Mouse (Mus musculus): Measurements from ENCODE around the gene Stpg2.
"Not testable (repeated sequence)": the region's sequence is repeated elsewhere in the genome, so short reads cannot be mapped to it uniquely, and the experiment has no call there.

Gene Stpg2

GRCm38 (mm10) chr3:139419142-139419541, 213.6 kb downstream of the Stpg2 start:
- DNase-seq (ENCODE audit: low read depth): no peak

GRCm38 (mm10) chr3:139442170-139442569, 236.7 kb downstream of the Stpg2 start:
- no peak for DNase-seq (ENCODE audit: low read depth)

- DNase-seq (ENCODE audit: low read depth): no peak
Observed at GRCm38 (mm10) chr3:139495939-139496338, 290.4 kb downstream of the Stpg2 start.

- DNase-seq (ENCODE audit: low read depth): no peak
Observed at GRCm38 (mm10) chr3:139502216-139502615, 296.7 kb downstream of the Stpg2 start.

GRCm38 (mm10) chr3:139509275-139509985, 303.9 kb downstream of the Stpg2 start:
- DNase-seq (ENCODE audit: low read depth): peak; percentile 23

- no peak for DNase-seq (ENCODE audit: low read depth)
Observed at GRCm38 (mm10) chr3:139578496-139578895, 373.0 kb downstream of the Stpg2 start.

GRCm38 (mm10) chr3:139581298-139581697, 375.8 kb downstream of the Stpg2 start:
- DNase-seq (ENCODE audit: low read depth): no peak

- no peak for DNase-seq (ENCODE audit: low read depth)
Observed at GRCm38 (mm10) chr3:139599508-139599907, 394.0 kb downstream of the Stpg2 start.

GRCm38 (mm10) chr3:139608267-139608666, 402.8 kb downstream of the Stpg2 start:
- not testable (repeated sequence) for DNase-seq (ENCODE audit: low read depth)

GRCm38 (mm10) chr3:139614641-139615040, 409.1 kb downstream of the Stpg2 start:
- no peak for DNase-seq (ENCODE audit: low read depth)

GRCm38 (mm10) chr3:139615791-139616190, 410.3 kb downstream of the Stpg2 start:
- no peak for DNase-seq (ENCODE audit: low read depth)

- no peak for DNase-seq (ENCODE audit: low read depth)
Observed at GRCm38 (mm10) chr3:139637887-139638286, 432.4 kb downstream of the Stpg2 start.

GRCm38 (mm10) chr3:139651505-139651904, 446.0 kb downstream of the Stpg2 start:
- no peak for DNase-seq (ENCODE audit: low read depth)

- DNase-seq (ENCODE audit: low read depth): no peak
Observed at GRCm38 (mm10) chr3:139659416-139659815, 453.9 kb downstream of the Stpg2 start.

- no peak for DNase-seq (ENCODE audit: low read depth)
Observed at GRCm38 (mm10) chr3:139662241-139662640, 456.7 kb downstream of the Stpg2 start.

- DNase-seq (ENCODE audit: low read depth): no peak
Observed at GRCm38 (mm10) chr3:139663712-139664245, 458.3 kb downstream of the Stpg2 start.

GRCm38 (mm10) chr3:139665047-139665446, 459.6 kb downstream of the Stpg2 start:
- DNase-seq (ENCODE audit: low read depth): no peak

GRCm38 (mm10) chr3:139676192-139676591, 470.7 kb downstream of the Stpg2 start:
- no peak for DNase-seq (ENCODE audit: low read depth)

- no peak for DNase-seq (ENCODE audit: low read depth)
Observed at GRCm38 (mm10) chr3:139676723-139677122, 471.2 kb downstream of the Stpg2 start.

- not testable (repeated sequence) for DNase-seq (ENCODE audit: low read depth)
Observed at GRCm38 (mm10) chr3:139704238-139704637, 498.7 kb downstream of the Stpg2 start.

GRCm38 (mm10) chr3:139707396-139707795, 501.9 kb downstream of the Stpg2 start:
- DNase-seq (ENCODE audit: low read depth): not testable (repeated sequence)

GRCm38 (mm10) chr3:139709794-139710193, 504.3 kb downstream of the Stpg2 start:
- DNase-seq (ENCODE audit: low read depth): no peak

GRCm38 (mm10) chr3:139728751-139729150, 523.3 kb downstream of the Stpg2 start:
- no peak for DNase-seq (ENCODE audit: low read depth)

- no peak for DNase-seq (ENCODE audit: low read depth)
Observed at GRCm38 (mm10) chr3:139729248-139729647, 523.8 kb downstream of the Stpg2 start.

All from NIH3T3 (cell line).